Mouse (Mus musculus) T-cell, adult 2 months (primary cell): ENCODE results near the gene Unc13b.

Experiments used
- DNase-seq: peaks from one replicate; pipeline ENCODE4 v3.0.0; 2022; ENCODE audit warnings: low spot score

The Unc13b gene

GRCm38 (mm10) chr4:43037860-43038566 lies 20.7 kb upstream of the Unc13b start:
- DNase-seq, result no peak

DNA sequence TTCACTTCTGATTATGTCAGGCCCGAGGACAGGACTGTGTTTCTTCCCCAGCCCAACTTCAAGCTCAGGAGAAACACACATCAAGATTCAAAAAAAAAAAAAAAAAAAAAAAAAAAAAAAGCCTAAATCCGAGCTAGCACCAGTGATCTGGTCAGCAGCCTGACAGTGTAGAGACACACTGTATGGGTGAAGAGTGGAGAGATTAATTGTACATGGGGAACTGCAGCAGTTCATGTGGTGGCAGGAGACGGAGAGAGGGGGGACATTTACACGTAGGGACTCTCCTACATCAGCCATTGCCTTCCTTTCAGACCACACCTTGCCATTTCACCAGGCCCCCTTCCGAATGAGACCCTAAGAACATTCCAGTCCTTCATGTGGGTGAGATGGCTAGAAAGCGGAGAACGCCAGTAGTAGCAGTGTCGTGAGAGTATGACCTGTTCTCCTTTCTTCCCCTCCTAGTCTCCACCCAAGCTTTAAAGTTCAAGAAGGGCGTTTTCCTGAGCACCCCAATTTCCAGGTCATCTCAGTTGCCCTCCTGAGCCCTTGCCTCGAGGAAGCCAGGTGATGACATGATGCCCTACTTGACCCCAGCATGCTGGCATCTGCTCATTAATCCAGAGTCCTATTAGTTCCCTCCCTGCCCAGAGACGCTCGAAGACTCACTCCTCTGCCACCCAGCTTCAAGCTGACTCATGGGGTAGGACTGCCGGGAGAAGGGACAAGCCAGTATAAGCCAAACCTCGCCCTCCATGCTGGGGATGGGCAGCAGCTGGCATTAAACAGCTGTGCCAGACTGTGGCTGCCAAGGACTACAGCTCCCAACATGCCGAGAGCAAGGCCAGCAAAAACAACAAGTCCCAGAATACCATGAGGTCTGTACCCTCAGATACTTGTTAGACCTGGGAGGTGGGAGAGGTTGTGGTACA lies 19.9 kb upstream of the Unc13b start:
- no peak for DNase-seq

GRCm38 (mm10) chr4:43039609-43040008 lies 19.1 kb upstream of the Unc13b start:
- DNase-seq, result no peak

DNA sequence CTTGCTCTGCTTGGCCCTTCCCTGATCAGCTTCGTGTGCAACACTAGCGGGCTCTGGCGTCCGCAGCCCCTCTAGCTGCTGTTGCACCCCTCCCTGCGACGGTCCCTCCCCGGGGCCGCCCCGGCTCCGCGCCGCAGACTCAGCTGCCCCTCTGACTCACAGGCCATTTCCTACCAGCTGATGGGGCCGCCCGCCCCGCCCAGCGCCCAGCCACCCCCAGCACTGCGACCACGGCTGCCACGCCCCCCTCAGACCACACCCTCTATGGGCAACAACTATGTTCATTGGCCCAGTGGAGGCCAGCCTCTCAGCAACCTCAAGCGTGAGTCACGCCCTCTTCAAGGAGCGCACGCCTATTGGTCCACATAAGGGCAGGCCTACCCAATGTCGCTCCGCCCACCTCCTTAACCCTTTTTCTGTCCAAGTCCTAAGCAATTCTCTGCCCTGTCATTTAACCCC lies 18.6 kb upstream of the Unc13b start:
- peak; percentile 90 for DNase-seq

DNA sequence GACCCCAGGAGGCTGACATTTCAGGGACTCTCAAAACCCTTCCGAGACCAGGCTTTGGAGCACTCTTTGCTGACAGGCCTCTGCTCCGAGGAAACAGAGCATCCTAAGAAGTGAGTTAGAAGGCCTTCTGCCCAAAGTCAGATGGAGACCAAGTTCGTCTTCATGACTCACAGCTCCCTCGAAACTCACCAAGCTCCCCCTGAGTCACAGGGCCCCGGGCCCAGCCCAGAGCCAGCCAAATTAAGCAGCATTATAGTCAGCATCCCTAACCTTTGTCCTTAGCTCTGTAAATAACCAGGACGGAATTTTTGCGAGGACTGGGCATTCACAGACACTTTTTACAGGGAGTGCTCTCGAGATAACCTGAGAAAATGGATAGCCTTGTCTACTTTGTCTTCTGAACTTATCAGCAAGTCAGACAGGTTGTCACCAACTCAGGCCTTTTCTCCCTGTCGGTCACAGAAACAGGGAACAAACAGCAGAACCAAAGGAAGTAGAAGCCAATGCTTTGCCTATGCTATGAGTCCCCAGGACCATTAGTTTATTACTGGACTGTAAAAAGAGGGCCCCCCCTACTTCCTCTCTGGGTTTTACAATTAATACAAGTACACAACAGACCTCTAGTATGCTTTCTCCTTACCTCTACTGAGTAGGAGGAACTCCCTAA lies 17.7 kb upstream of the Unc13b start:
- no peak for DNase-seq

DNA sequence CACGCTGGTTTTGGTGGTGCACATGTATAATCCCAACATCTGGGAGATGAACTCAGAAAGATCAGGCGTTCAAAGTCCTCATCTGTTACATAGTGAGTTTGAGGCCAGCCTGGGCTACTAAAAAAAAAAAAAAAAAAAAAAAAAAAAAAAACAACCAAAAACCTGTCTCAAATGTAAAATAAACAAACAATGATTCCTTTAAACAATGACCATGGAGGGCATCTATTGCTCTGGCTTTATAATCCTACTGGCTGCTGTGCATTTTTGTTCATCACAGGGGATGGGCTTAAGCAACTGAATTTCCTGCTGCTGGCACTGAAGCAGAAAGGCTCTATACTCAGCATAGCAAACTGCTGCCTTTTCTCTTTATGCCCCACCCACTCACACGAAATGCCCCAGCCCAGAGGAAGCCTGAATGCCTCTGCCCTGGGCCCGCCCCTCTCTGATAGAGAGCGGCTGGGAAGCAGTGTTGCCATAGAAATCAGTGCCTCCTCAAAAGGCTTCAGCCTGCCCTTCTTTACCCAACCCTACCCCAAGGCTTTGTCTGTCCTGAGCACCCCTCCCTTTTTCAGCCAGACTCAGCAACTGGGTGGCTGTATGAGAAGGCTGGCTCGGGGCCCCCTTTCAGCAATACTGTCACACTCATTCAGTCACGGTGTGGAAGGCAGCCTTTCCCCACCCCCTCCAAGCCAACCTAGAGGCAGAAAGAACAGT lies 15.0 kb upstream of the Unc13b start:
- peak; percentile 84 for DNase-seq

GRCm38 (mm10) chr4:43044673-43045072 lies 14.1 kb upstream of the Unc13b start:
- no peak for DNase-seq

DNA sequence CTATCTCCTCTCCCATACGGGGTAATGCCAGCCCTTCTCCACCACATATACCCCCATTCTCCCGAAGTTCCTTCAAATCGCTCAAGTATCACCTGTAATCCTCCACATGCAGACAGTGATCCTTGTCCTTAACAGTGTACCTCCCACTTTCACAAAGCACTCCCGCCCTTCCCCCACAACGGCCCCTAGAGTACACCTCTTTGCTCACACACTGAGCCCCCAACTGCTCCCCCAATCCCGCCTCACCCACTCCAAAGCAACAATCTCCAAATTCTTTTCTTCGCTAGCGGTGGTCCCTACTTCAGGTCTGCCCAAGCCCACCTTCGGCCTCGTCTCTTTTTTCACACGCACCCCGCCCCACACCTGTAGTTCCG lies 13.5 kb upstream of the Unc13b start:
- peak; percentile 4 for DNase-seq

- DNase-seq, result peak; percentile 84
These were observed 13.0 kb upstream of the Unc13b start, which contains the start of gene Fam214b for GRCm38 (mm10) chr4:43045659-43046302. Gene Fam214b (minus strand): TSS chr4:43046220.

DNA sequence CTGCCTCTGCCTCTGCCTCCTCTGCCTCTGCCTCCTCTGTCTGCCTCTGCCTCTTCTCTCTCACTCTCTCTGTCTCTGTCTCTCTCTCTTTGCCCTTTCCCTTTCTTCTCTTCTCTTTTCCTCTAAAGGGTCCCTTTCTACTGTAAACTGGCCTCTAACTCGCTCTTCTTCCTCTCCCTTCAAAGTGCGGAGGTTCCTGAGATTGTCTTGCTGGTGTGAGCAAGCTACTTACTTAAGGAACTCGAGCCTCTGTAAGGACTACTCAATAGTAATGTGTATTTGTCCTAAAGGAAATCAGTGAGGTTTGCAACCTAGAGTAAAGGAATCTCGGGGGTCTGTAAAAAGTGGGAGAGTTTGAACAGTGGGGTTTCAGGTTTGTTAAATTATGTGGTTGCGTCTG lies 12.1 kb upstream of the Unc13b start:
- DNase-seq, result no peak

DNA sequence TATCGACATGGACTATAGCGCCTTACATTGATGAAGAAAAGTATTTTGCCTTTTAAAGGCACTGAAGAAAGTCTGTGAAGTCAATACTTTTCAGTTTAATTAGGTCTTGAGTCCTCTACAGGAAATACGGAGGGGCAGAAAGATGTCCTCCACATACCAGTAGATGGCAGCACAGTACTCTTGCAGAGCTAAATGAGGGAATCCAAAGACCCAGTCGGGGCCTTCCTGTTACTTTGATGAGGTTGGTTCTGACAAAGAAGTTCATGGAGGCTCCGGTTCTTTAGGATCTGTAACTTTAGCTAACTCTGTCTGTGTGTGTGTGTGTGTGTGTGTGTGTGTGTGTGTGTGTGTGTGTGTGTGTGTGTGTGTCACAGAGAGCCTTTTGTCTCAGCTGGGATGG lies 11.5 kb upstream of the Unc13b start:
- peak; percentile 81 for DNase-seq

DNA sequence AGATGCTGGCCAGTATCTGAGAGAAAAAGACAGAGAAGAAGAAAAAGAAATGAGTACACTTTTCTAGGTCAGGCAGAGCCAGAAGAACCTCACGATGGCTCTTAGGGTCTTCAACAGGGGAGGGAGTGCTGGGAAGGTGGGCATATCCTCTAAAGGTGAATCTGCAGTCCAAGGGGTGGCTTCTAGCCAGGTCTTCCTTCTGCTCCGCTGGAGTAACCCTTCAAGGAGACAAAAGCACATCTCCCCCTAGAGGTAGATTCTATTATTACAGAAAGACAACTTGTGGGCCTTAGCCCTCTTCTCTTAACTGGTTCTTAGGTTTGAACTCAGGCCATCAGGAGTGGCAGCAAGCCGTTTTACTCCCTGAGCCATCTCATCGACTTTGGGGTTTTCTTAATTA lies 6.1 kb upstream of the Unc13b start:
- DNase-seq, result peak; percentile 30

- DNase-seq, result no peak
These were observed 1.1 kb upstream of the Unc13b start for GRCm38 (mm10) chr4:43057654-43058053.

- no peak for DNase-seq
These were observed 381 bp upstream of the Unc13b start for GRCm38 (mm10) chr4:43058392-43058752.

GRCm38 (mm10) chr4:43059697-43060096 lies 944 bp downstream of the Unc13b start:
- no peak for DNase-seq

- no peak for DNase-seq
These were observed 1.5 kb downstream of the Unc13b start for GRCm38 (mm10) chr4:43060286-43060685.

DNA sequence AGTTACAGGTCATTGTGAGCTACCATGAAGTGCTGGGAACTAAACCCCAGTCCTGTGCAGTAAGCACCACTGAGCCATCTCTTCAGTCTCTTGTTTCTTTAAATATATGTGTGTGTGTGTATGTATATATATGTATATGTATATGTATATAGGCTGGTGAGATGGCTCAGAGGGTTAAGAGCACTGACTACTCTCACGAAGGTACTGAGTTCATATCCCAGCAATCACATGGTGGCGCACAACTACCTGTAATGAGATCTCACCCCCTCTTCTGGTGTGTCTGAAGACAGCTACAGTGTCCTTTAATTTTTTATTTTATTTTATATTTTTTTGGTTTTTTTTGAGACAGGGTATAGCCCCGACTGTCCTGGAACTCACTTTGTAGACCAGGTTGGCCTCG lies 6.7 kb downstream of the Unc13b start:
- DNase-seq, result no peak

DNA sequence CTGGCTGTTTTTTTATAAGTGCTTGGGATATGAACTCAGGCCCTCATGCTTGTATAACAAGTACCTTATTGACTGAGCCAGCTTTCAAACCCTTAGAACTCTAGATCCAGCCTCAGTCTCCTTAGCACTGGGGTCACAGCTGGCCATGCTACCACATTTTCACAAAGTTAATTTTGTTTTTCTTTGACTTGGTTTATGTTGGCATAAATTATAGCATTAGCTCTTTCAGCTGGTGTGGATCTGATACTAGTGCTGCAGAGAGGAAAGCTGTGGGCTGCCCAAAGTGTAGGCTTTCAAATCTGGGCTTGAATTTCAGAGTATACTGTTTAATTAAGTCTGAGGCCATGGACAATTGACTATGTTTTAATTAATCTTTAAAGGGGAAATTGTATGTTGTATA lies 16.2 kb downstream of the Unc13b start:
- no peak for DNase-seq

- DNase-seq, result no peak
These were observed 19.4 kb downstream of the Unc13b start for GRCm38 (mm10) chr4:43078071-43078718.

DNA sequence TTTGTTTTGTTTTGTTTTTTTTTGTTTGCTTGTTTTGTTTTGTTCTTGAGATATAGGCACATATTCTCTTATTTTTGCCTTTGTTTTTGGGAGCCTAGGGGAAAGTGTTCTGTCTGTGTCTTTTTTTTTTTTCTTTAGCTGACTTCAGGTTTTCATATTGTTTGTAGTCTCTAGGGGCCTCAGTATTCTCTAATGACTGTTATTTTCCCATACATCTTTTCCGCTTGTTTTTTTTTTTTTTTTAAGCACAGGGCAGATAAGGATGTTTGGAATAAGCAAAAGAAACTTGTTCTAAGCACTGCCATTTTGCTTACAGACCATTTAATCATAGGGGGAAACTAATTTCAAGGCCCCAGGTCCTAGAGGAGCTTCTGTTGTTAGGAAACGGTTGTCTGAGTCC lies 23.7 kb downstream of the Unc13b start:
- no peak for DNase-seq

GRCm38 (mm10) chr4:43089950-43090349 lies 31.2 kb downstream of the Unc13b start:
- DNase-seq, result no peak
